Mouse (Mus musculus): ENCODE data around the gene Ufm1. TPM values are rescaled to one million over a fixed set of nuclear protein-coding genes. Genes with fewer than 3 reads are reported as not detected.

Ufm1 gene
- 5.4 and 7.4 TPM in 2 replicates for polyA plus RNA-seq (2012)

DNA sequence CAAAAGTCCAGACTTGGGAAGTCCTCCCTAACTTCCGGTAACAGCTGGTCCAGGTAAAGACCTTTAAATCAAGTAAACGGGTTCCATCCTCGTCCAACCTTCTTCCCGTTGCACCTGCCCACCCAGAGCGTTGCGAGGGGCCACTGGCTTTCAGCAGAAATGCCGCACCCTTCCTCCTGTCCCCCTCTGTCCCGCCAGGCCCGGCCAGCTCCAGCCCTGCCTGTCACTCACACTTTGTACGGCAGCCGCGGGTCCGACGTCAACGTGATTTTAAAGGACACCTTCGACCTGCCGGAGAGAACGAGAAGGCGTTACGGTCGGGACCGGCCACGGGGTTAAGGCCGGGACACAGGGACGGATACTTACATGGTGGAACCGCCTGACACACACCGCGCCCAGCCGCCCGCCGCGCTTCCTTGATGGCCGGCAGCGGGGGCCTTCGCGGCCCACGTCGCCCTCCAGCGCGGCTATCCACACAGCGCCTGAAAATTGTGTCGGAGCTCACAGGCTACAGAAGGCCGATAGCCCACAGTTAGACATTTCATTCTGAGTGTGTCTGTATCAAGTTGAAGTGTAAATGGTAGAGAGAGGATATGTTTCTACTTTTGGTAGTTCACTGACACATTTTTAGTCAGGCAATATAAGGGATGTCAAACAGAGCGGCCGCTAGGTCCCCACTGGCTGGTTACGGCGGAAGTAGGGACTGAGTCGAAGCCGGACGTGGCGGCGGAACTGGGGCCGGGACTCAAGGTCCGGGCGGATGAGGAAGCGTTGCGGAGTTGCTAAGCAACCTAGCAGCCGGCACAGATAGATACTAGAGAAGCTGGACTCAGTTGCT lies at the start of gene Ufm1:
TSS of gene Ufm1 (minus strand) at position 448 of the 838 bp plus-strand sequence.

DNA sequence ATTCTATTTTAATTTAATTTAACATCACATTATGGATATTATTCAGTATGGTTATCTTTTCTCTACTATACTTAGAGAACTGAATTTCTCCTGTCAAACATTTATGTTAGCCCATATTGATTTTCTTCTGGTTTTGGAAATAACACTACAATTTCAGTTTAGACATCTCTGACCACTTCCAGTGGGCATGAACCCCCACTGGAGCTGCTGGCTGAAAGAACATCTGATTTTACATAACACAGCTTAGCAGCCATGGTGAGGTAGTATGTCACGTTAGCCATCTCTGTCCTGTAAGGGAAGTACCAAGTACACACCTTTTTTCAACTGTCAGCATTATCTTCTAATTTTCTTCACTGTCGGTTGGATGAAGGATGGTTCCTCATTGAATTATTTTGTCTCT lies 18.8 kb downstream of the Ufm1 start, which contains the start of gene Gm10985:
TSS of gene Gm10985 (plus strand) at position 301 of the 400 bp plus-strand sequence.

Other genes starting within 250 kb of the Ufm1 start
- not detected in 2 replicates for gene Frem2, start 206.5 kb downstream of the Ufm1 start, polyA plus RNA-seq (2012)
- not detected in 2 replicates for gene Gm10985, start 18.7 kb downstream of the Ufm1 start, polyA plus RNA-seq (2012)

Measured in megakaryocyte-erythroid progenitor cell, adult 5 weeks (primary cell).